In the genomic region with DNA sequence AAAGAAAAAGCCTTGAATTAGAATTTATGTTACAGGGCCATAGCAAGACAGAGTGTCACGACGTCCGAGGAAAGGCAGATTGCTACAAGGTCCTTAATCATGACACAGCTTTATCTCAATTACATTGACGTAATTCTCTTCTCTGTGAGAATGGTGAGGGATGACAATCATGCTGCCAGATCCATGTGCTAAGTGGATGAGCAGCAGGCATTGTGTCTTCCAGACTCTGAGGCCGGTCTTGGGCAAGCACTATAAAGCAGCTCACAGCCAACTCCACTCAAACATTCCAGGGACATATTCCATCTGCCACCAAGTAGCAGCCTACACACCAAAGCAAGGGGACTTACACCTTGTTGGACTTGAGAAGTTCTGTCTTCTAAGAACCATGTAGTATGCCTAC, we compare ENCODE assay signal across 9 mouse cellular contexts. TPM values are rescaled to one million over a fixed set of nuclear protein-coding genes. Genes with fewer than 3 reads are reported as not detected.
DNase-seq lines count a peak whose midpoint lies in the region; ATAC-seq and TF ChIP-seq lines count a peak whose summit lies in the region.
"Had no signal": no experiment of that assay in that cellular context is flagged by ENCODE, and none has a peak within 500 bp of the region (broad histone marks: within the 10 kb centered on the region; RNA-seq: fewer than 3 reads in every experiment).

No protein-coding gene starts in this region.

- H3K27ac ChIP-seq in heart, adult 2 months, result peak overlapping the region; percentile 59
- peak overlapping the region; percentile 90 for H3K27ac ChIP-seq in liver, postnatal 0 days (ENCODE audit: low read depth)
- no peak overlapping the region for H3K27ac ChIP-seq in liver, embryonic 11.5 days (ENCODE audit: low read depth, low read length)
- peak overlapping the region; percentile 83 for H3K27ac ChIP-seq in small intestine, adult 2 months (ENCODE audit: insufficient read depth, low read depth, low read length)
- H3K27ac ChIP-seq: forebrain, embryonic 10.5 days had no signal

- no peak overlapping the region for H3K4me3 ChIP-seq in heart, adult 2 months
- peak overlapping the region; percentile 22; the same call in 1 of the 2 replicates for H3K4me3 ChIP-seq in liver, postnatal 0 days (ENCODE audit: low read depth, low read length)
- no peak overlapping the region for H3K4me3 ChIP-seq in liver, embryonic 11.5 days (ENCODE audit: low read depth, low read length)
- H3K4me3 ChIP-seq in small intestine, adult 2 months (ENCODE audit: low read depth, low read length), result no peak overlapping the region
- H3K4me3 ChIP-seq: forebrain, embryonic 10.5 days had no signal

- ATAC-seq in liver, postnatal 0 days, result no peak
- no peak for ATAC-seq in liver, embryonic 11.5 days (replicated peaks; ENCODE audit: low FRiP score)
- no peak for ATAC-seq in erythroblast, adult 5-6 weeks (replicated peaks; ENCODE audit: low FRiP score, poor library complexity, severe bottlenecking)

- DNase-seq in heart, adult 2 months, result no peak
- DNase-seq in heart, adult 18-20 months, result no peak
- no peak for DNase-seq in liver, postnatal 0 days
- no peak for DNase-seq in liver, embryonic 11.5 days (ENCODE audit: low spot score)
- peak; percentile 77 for DNase-seq in brain, adult 2 months (ENCODE audit: low read depth, low spot score)
- DNase-seq in kidney, adult 9 months, result no peak

- WGBS in heart, adult 2 months, result 19% methylated on average over 5 of the region's 5 CpGs
- 47% methylated on average over 5 of the region's 5 CpGs for WGBS in liver, postnatal 0 days (ENCODE audit: insufficient replicate concordance)
- WGBS in liver, embryonic 11.5 days, result 58% methylated on average over 5 of the region's 5 CpGs
- WGBS in small intestine, adult 2 months, result 12% methylated on average over 5 of the region's 5 CpGs

- no peak overlapping the region for H3K9ac ChIP-seq in heart, adult 2 months (ENCODE audit: low read depth, low read length)
- H3K9ac ChIP-seq in liver, postnatal 0 days (replicated peaks), result peak overlapping the region; percentile 21; the same call in 1 of the 2 replicates
- no peak overlapping the region for H3K9ac ChIP-seq in liver, embryonic 11.5 days (ENCODE audit: low read depth, low read length)

- no peak for TF ChIP-seq POLR2A in heart, adult 2 months (IDR thresholded peaks at IDR 0.05; ENCODE audit: insufficient read depth, low read depth, low read length)
- TF ChIP-seq POLR2A in small intestine, adult 2 months (IDR thresholded peaks at IDR 0.05; ENCODE audit: low read depth, low read length), result no peak

- peak overlapping the region; percentile 64 for H3K4me2 ChIP-seq in liver, postnatal 0 days (ENCODE audit: low read depth, low read length)
- H3K4me2 ChIP-seq in liver, embryonic 11.5 days, result no peak overlapping the region; the same call in 1 of the 2 replicates

- peaks cover 19% of the 10 kb centered on the region for H3K4me1 ChIP-seq in heart, adult 2 months (ENCODE audit: control insufficient read depth, insufficient read depth, low read length)
- H3K4me1 ChIP-seq in liver, postnatal 0 days (ENCODE audit: insufficient read depth), result peaks cover 47% of the 10 kb centered on the region
- H3K4me1 ChIP-seq in liver, embryonic 11.5 days (replicated peaks; ENCODE audit: control insufficient read depth, insufficient read depth, low read length), result no peaks in the 10 kb centered on the region; the same call in 1 of the 2 replicates
- peaks cover 6% of the 10 kb centered on the region; the same call in 1 of the 2 replicates for H3K4me1 ChIP-seq in small intestine, adult 2 months (ENCODE audit: control insufficient read depth, insufficient read depth, insufficient read length, low read length)

- peaks cover 17% of the 10 kb centered on the region for H3K36me3 ChIP-seq in heart, adult 2 months (ENCODE audit: control insufficient read depth, insufficient read depth, low read length)
- H3K36me3 ChIP-seq in liver, postnatal 0 days (replicated peaks; ENCODE audit: insufficient read depth, low read length), result peaks cover under 1% of the 10 kb centered on the region; the same call in 1 of the 2 replicates
- no peaks in the 10 kb centered on the region; the same call in 1 of the 2 replicates for H3K36me3 ChIP-seq in liver, embryonic 11.5 days (ENCODE audit: control insufficient read depth, insufficient read depth, low read length)
- peaks cover 1% of the 10 kb centered on the region; the same call in 1 of the 2 replicates for H3K36me3 ChIP-seq in small intestine, adult 2 months (ENCODE audit: control insufficient read depth, insufficient read depth, low read length)
- H3K36me3 ChIP-seq: forebrain, embryonic 10.5 days had no signal

- H3K27me3 ChIP-seq in heart, adult 2 months (ENCODE audit: control insufficient read depth, insufficient read depth, low read length), result no peaks in the 10 kb centered on the region
- H3K27me3 ChIP-seq in liver, postnatal 0 days (ENCODE audit: insufficient read depth, low read length), result no peaks in the 10 kb centered on the region
- H3K27me3 ChIP-seq in liver, embryonic 11.5 days (replicated peaks; ENCODE audit: control insufficient read depth, insufficient read depth, low read length), result no peaks in the 10 kb centered on the region
- H3K27me3 ChIP-seq in small intestine, adult 2 months (ENCODE audit: control insufficient read depth, insufficient read depth, low read length), result no peaks in the 10 kb centered on the region

- TF ChIP-seq EP300 in heart, adult 2 months (IDR thresholded peaks at IDR 0.05; ENCODE audit: insufficient read depth, low read depth, low read length), result no peak
- TF ChIP-seq EP300 in liver, postnatal 0 days (IDR thresholded peaks at IDR 0.05; ENCODE audit: low read depth), result no peak

- H3K79me2 ChIP-seq in heart, adult 2 months (replicated peaks; ENCODE audit: control insufficient read depth, insufficient read depth, low read length), result peaks cover 2% of the 10 kb centered on the region; the same call in 1 of the 2 replicates

- H3K9me3 ChIP-seq in liver, postnatal 0 days (ENCODE audit: low read length), result no peaks in the 10 kb centered on the region
- no peaks in the 10 kb centered on the region for H3K9me3 ChIP-seq in liver, embryonic 11.5 days (ENCODE audit: control insufficient read depth, low read length)
- H3K9me3 ChIP-seq: forebrain, embryonic 10.5 days had no signal

- intact Hi-C loops in heart, adult 2 months (cut with DNase I), result loop anchor here (5.0 kb wide), 1 partner anchor 48 kb away; no protein-coding TSS in a partner anchor

- TF ChIP-seq CTCF in heart, adult 2 months (IDR thresholded peaks at IDR 0.05), result no peak
- TF ChIP-seq CTCF in liver, postnatal 0 days (IDR thresholded peaks at IDR 0.05; ENCODE audit: low read depth), result no peak
- TF ChIP-seq CTCF in small intestine, adult 2 months (IDR thresholded peaks at IDR 0.05; ENCODE audit: extremely low read depth, insufficient read length, insufficient replicate concordance, low read depth, low read length), result no peak

RNA-seq across cellular contexts. Expression of gene Inpp1, which starts 17.7 kb away (rescaled TPM):
- 10 to 100 TPM; 18.3 to 20.6 TPM for total RNA-seq in heart, adult 2 months (2021)
- polyA plus RNA-seq in heart, adult 2 months (2012; rRNA removed), result 8.9 and 12.6 TPM in 2 replicates
- 10 to 100 TPM; 16.3 to 16.8 TPM for total RNA-seq in heart, adult 18-20 months (2021)
- polyA plus RNA-seq in liver, postnatal 0 days (2015; fragmentation: Nextera tagmentation; extraction: Ambion mirVana), result 16.5 and 18.0 TPM in 2 replicates
- polyA plus RNA-seq in liver, embryonic 11.5 days (2014; fragmentation: Nextera tagmentation; extraction: Ambion mirVana), result 7.0 and 7.7 TPM in 2 replicates
- 2.6 and 7.5 TPM in 2 replicates for polyA plus RNA-seq in small intestine, adult 2 months (2012; rRNA removed)
- 2.7 and 4.6 TPM in 2 replicates for total RNA-seq in erythroblast, adult 5-6 weeks (2015; ENCODE audit: low replicate concordance)
- total RNA-seq in erythroblast, adult 5-6 weeks (2017; ENCODE audit: low replicate concordance), result 5.2 and 6.5 TPM in 2 replicates

RNA-seq across cellular contexts. Expression of gene Hibch, which starts 45.0 kb away (rescaled TPM):
- 10 to 100 TPM; 70.5 to 86.8 TPM for total RNA-seq in heart, adult 2 months (2021)
- polyA plus RNA-seq in heart, adult 2 months (2012; rRNA removed), result 52.8 and 76.2 TPM in 2 replicates
- total RNA-seq in heart, adult 18-20 months (2021), result 10 to 100 TPM; 86.2 to 91.2 TPM
- 30.1 and 33.6 TPM in 2 replicates for polyA plus RNA-seq in liver, postnatal 0 days (2015; fragmentation: Nextera tagmentation; extraction: Ambion mirVana)
- polyA plus RNA-seq in liver, embryonic 11.5 days (2014; fragmentation: Nextera tagmentation; extraction: Ambion mirVana), result 27.7 and 28.4 TPM in 2 replicates
- polyA plus RNA-seq in small intestine, adult 2 months (2012; rRNA removed), result 9.1 and 11.5 TPM in 2 replicates
- 14.2 and 15.5 TPM in 2 replicates for total RNA-seq in erythroblast, adult 5-6 weeks (2015; ENCODE audit: low replicate concordance)
- 16.9 and 20.4 TPM in 2 replicates for total RNA-seq in erythroblast, adult 5-6 weeks (2017; ENCODE audit: low replicate concordance)
